Mouse (Mus musculus): ENCODE measurements around the gene Ppp4c.

Gene Ppp4c

GRCm38 (mm10) chr7:126802134-126802889 lies 10.0 kb upstream of the Ppp4c start:
- in situ Hi-C loops (cut with MboI) = no loop called here

- in situ Hi-C loops (cut with MboI) = no loop called here
These were observed 8.7 kb upstream of the Ppp4c start for GRCm38 (mm10) chr7:126801057-126801422.

GRCm38 (mm10) chr7:126800269-126801056 lies 8.2 kb upstream of the Ppp4c start:
- in situ Hi-C loops (cut with MboI) = no loop called here

- in situ Hi-C loops (cut with MboI) = no loop called here
These were observed 7.4 kb upstream of the Ppp4c start for GRCm38 (mm10) chr7:126799468-126800268.

- in situ Hi-C loops (cut with MboI) = no loop called here
These were observed 6.8 kb upstream of the Ppp4c start for GRCm38 (mm10) chr7:126799050-126799467.

- in situ Hi-C loops (cut with MboI) = no loop called here
These were observed 6.1 kb upstream of the Ppp4c start for GRCm38 (mm10) chr7:126798127-126799049.

- in situ Hi-C loops (cut with MboI) = no loop called here
These were observed 5.3 kb upstream of the Ppp4c start, which contains the start of gene Fam57b for GRCm38 (mm10) chr7:126797411-126798126. Gene Fam57b, plus strand, starts transcription at chr7:126797668.

GRCm38 (mm10) chr7:126796350-126796932 lies 4.1 kb upstream of the Ppp4c start:
- in situ Hi-C loops (cut with MboI) = no loop called here

- in situ Hi-C loops (cut with MboI) = no loop called here
These were observed 3.4 kb upstream of the Ppp4c start for GRCm38 (mm10) chr7:126795387-126796317.

GRCm38 (mm10) chr7:126794271-126794605 lies 1.9 kb upstream of the Ppp4c start:
- in situ Hi-C loops (cut with MboI) = no loop called here

GRCm38 (mm10) chr7:126793456-126794270 lies 1.4 kb upstream of the Ppp4c start:
- in situ Hi-C loops (cut with MboI) = no loop called here

GRCm38 (mm10) chr7:126792721-126793443 lies 586 bp upstream of the Ppp4c start:
- in situ Hi-C loops (cut with MboI) = no loop called here

GRCm38 (mm10) chr7:126789141-126789540 lies 3.2 kb downstream of the Ppp4c start:
- in situ Hi-C loops (cut with MboI) = no loop called here

- in situ Hi-C loops (cut with MboI) = no loop called here
These were observed 6.2 kb downstream of the Ppp4c start for GRCm38 (mm10) chr7:126786142-126786541.

- in situ Hi-C loops (cut with MboI) = no loop called here
These were observed 7.2 kb downstream of the Ppp4c start for GRCm38 (mm10) chr7:126785056-126785455.

GRCm38 (mm10) chr7:126784469-126784868 lies 7.8 kb downstream of the Ppp4c start:
- in situ Hi-C loops (cut with MboI) = no loop called here

- in situ Hi-C loops (cut with MboI) = no loop called here
These were observed 9.6 kb downstream of the Ppp4c start for GRCm38 (mm10) chr7:126782693-126783092.
